Mouse (Mus musculus): Measurements from ENCODE around the gene Rtf2.

- TF ChIP-seq CTCF (IDR thresholded peaks at IDR 0.05) (no peak), POLR2A (IDR thresholded peaks at IDR 0.05; ENCODE audit: insufficient read depth, low read depth, low read length) (no peak), EP300 (IDR thresholded peaks at IDR 0.05; ENCODE audit: insufficient read depth, low read depth, low read length) (no peak)
Measured at GRCm38 (mm10) chr2:172516407-172516992, 76.1 kb downstream of the Rtf2 start.
